Mouse (Mus musculus): Measurements from ENCODE around the gene Rbfox2.

DNA sequence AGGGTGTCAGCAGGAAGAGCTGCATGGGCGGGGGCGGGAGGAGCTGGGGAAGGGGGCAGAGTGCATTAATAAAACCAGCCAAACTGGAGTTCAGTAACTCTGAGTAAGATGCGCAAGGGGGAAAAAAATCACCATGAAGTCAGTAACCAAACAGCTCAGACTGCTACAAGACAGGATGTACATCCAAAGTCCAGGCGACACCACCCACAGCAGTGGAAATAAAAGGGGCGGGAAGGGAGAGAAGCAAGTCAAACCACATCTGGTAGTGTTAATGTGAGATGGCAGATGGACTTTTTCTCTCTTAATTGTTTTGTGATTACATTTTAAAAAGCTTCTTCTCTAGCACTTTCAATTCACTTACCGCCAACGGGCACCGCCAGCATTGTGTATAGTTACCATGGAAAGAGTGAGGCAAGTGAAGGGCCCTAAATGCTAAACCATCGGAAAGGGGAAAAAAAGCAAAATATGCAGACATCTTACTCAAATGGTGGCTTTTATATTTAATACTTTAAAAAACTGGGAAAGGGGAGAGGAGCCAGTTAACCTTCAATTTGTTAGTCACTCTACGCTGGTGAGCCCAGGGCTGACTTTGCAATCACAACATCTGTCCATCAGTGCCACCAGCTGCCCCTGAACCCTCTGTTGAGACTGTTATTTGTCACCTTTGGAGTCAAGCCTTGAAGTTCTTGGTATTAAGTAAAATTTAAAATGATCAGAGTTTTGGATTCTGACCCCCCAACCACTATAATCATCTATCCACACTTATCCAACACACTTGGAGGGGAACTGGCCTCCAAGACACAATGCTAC is 202.2 kb downstream of the Rbfox2 start:
- TF ChIP-seq POLR2A (IDR thresholded peaks at IDR 0.05; ENCODE audit: low read depth, low read length) (no peak), CTCF (IDR thresholded peaks at IDR 0.05; ENCODE audit: extremely low read depth, insufficient read depth, insufficient read length, insufficient replicate concordance) (no peak)
